Mouse (Mus musculus): ENCODE measurements around the gene 9130008F23Rik. TPM values are rescaled to one million over a fixed set of nuclear protein-coding genes. Genes with fewer than 3 reads are reported as not detected.

9130008F23Rik gene
- total and polyA plus RNA-seq, 3 experiments = not detected

GRCm38 (mm10) chr17:40873582-40874011 is 6.8 kb downstream of the 9130008F23Rik start:
- Histone ChIP-seq H3K4me3 (replicated peaks in 1 of 3; ENCODE audit: low read depth in 2 of 3, low read length in 2 of 3, poor library complexity in 1 of 3) (no peak overlapping the region), H3K9ac (ENCODE audit: insufficient read depth, low read depth) (no peak overlapping the region), H3K27me3 (replicated peaks) (no peaks in the 10 kb centered on the region), H3K79me2 (replicated peaks; ENCODE audit: control insufficient read depth, extremely low read depth, insufficient read depth, poor library complexity, severe bottlenecking) (no peaks in the 10 kb centered on the region), H3K4me1 (ENCODE audit: control insufficient read depth in 1 of 2, insufficient read depth in 2 of 2) (no peaks in the 10 kb centered on the region), H3K4me2 (ENCODE audit: insufficient read depth, low read depth, poor library complexity, severe bottlenecking) (no peak overlapping the region), H3K27ac (ENCODE audit: insufficient read depth, low read depth) (no peak overlapping the region), H3K36me3 (replicated peaks in 1 of 2; ENCODE audit: control insufficient read depth in 1 of 2, insufficient read depth in 1 of 2, low read length in 1 of 2) (no peaks in the 10 kb centered on the region), H3K9me3 (replicated peaks; ENCODE audit: low read length) (peaks cover 7% of the 10 kb centered on the region)
- TF ChIP-seq TCF12 (IDR thresholded peaks at IDR 0.05; ENCODE audit: low read depth, low read length) = no peak
- TF ChIP-seq HCFC1 (IDR thresholded peaks at IDR 0.05; ENCODE audit: low read depth, low read length) = no peak
- TF ChIP-seq MAFK (IDR thresholded peaks at IDR 0.05; ENCODE audit: insufficient replicate concordance, low read length) = no peak
- TF ChIP-seq ZC3H11A (IDR thresholded peaks at IDR 0.05; ENCODE audit: low read depth, low read length) = no peak
- TF ChIP-seq MYC (IDR thresholded peaks at IDR 0.05; ENCODE audit: low read depth, low read length) = no peak
- TF ChIP-seq CHD1 (IDR thresholded peaks at IDR 0.05; ENCODE audit: low read depth, low read length) = no peak
- TF ChIP-seq EP300 (IDR thresholded peaks at IDR 0.05; ENCODE audit: low read length) = no peak
- no peak for TF ChIP-seq RAD21 (IDR thresholded peaks at IDR 0.05; ENCODE audit: low read depth, low read length)
- TF ChIP-seq USF1 (IDR thresholded peaks at IDR 0.05; ENCODE audit: low read depth, low read length) = no peak
- dilution Hi-C loops (cut with MboI; ENCODE audit: extremely low pct_ligation_motif_present, extremely low pct_unique_long_range_greater_than_20kb, low sequenced_read_pairs) = no loop called here
- in situ Hi-C loops (cut with MboI; ENCODE audit: low pct_ligation_motif_present, low pct_unique_long_range_greater_than_20kb, low sequenced_read_pairs) = no loop called here
- no peak for DNase-seq (ENCODE audit: extremely low read depth)

DNA sequence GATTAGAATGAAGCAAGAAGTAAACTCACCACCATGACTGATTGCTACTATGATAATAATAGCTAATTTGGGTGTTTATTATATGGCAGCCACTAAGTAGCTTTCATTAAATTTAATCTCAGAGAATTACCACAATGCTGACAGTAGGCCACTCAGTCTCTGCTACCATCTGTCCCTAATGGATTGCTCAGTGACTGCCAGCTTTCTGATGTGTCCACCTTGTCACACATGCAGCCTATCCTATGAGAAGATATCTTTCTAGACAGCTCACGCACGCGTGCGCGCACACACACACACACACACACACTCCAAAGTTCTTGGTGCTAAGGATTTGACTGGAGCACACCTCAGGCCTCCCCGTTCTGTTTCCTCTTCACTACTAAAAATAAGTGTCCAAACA is 7.7 kb downstream of the 9130008F23Rik start:
- no peaks in the 10 kb centered on the region for H3K4me1 ChIP-seq (ENCODE audit: control insufficient read depth in 1 of 2, insufficient read depth in 2 of 2)
- no peak overlapping the region for H3K27ac ChIP-seq (ENCODE audit: insufficient read depth, low read depth)
- DNase-seq (ENCODE audit: extremely low read depth) = no peak
- no peaks in the 10 kb centered on the region for H3K79me2 ChIP-seq (replicated peaks; ENCODE audit: control insufficient read depth, extremely low read depth, insufficient read depth, poor library complexity, severe bottlenecking)
- dilution Hi-C loops (cut with MboI; ENCODE audit: extremely low pct_ligation_motif_present, extremely low pct_unique_long_range_greater_than_20kb, low sequenced_read_pairs) (no loop called here), in situ Hi-C loops (cut with MboI; ENCODE audit: low pct_ligation_motif_present, low pct_unique_long_range_greater_than_20kb, low sequenced_read_pairs) (no loop called here)
- H3K9me3 ChIP-seq (replicated peaks; ENCODE audit: low read length) = peaks cover 4% of the 10 kb centered on the region
- no peaks in the 10 kb centered on the region for H3K36me3 ChIP-seq (replicated peaks in 1 of 2; ENCODE audit: control insufficient read depth in 1 of 2, insufficient read depth in 1 of 2, low read length in 1 of 2)
- no peak overlapping the region for H3K4me3 ChIP-seq (replicated peaks in 1 of 3; ENCODE audit: low read depth in 2 of 3, low read length in 2 of 3, poor library complexity in 1 of 3)
- H3K4me2 ChIP-seq (ENCODE audit: insufficient read depth, low read depth, poor library complexity, severe bottlenecking) = no peak overlapping the region
- H3K27me3 ChIP-seq (replicated peaks) = no peaks in the 10 kb centered on the region
- no peak overlapping the region for H3K9ac ChIP-seq (ENCODE audit: insufficient read depth, low read depth)
- no peak for TF ChIP-seq ZNF384 (IDR thresholded peaks at IDR 0.05; ENCODE audit: low read depth, low read length)
- TF ChIP-seq IRF4 (IDR thresholded peaks at IDR 0.05; ENCODE audit: low read depth, low read length) = no peak
- TF ChIP-seq UBTF (IDR thresholded peaks at IDR 0.05; ENCODE audit: low read depth, low read length) = no peak
- no peak for TF ChIP-seq ZMIZ1 (IDR thresholded peaks at IDR 0.05; ENCODE audit: low read depth, low read length)
- TF ChIP-seq ZKSCAN1 (IDR thresholded peaks at IDR 0.05; ENCODE audit: borderline replicate concordance, low read depth, low read length) = no peak
- no peak for TF ChIP-seq GABPA (IDR thresholded peaks at IDR 0.05; ENCODE audit: insufficient replicate concordance, low read depth, low read length)
- TF ChIP-seq CTCF (conservative IDR thresholded peaks at IDR 0.05 in 1 of 2, IDR thresholded peaks at IDR 0.05 in 1 of 2; ENCODE audit: low read depth in 2 of 2, low read length in 2 of 2) = no peak
- no peak for TF ChIP-seq JUND (conservative IDR thresholded peaks at IDR 0.05; ENCODE audit: low read depth, low read length)
- no peak for TF ChIP-seq TCF12 (IDR thresholded peaks at IDR 0.05; ENCODE audit: low read depth, low read length)
- no peak for TF ChIP-seq ETS1 (conservative IDR thresholded peaks at IDR 0.05; ENCODE audit: low read depth, low read length)
- TF ChIP-seq CHD1 (IDR thresholded peaks at IDR 0.05; ENCODE audit: low read depth, low read length) = no peak
- no peak for TF ChIP-seq ELF1 (IDR thresholded peaks at IDR 0.05; ENCODE audit: low read depth, low read length)
- TF ChIP-seq HCFC1 (IDR thresholded peaks at IDR 0.05; ENCODE audit: low read depth, low read length) = no peak
- no peak for TF ChIP-seq BHLHE40 (IDR thresholded peaks at IDR 0.05; ENCODE audit: low read depth, low read length)
- TF ChIP-seq EP300 (IDR thresholded peaks at IDR 0.05; ENCODE audit: low read length) = no peak
- TF ChIP-seq POLR2A (IDR thresholded peaks at IDR 0.05; ENCODE audit: low read depth, low read length) = no peak
